Mouse (Mus musculus) cerebellum, postnatal 10 days (tissue): Measurements from ENCODE around the gene Serpina3k.
"Not testable (repeated sequence)": the region's sequence is repeated elsewhere in the genome, so short reads cannot be mapped to it uniquely, and the experiment has no call there.

Experiments
- DNase-seq, 2 experiments: peaks; one replicate each; pipeline ENCODE4 v3.0.0; 2021; ENCODE audit warnings: mixed read lengths in 2 of 2

Gene Serpina3k

DNA sequence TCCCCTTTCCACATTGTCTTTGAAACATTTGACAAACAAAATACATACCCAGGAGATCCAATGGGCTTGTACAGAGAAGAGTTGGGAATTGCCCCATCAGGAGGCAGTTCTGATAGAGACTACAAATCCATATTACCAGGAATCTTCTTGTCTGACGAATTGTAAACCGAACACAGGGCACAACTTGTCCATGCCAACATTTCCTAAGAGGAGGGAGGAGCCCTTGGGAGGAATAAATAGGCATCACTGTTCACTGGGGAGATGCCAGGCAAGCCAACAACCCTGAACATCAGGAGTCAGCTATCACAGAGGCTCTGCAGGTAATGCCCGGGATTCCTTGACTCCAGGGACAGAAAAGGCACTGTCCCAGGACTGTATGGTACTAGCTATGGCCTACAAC is at the start of gene Serpina3k, which contains the start of gene Serpina3m:
Serpina3k (plus strand) TSS at position 261 of the 400 bp plus-strand sequence.
Serpina3m (plus strand) TSS at position 261 of the 400 bp plus-strand sequence.
- not testable (repeated sequence) for DNase-seq

- DNase-seq, result no peak
These were observed 48.4 kb upstream of the Serpina3k start for GRCm38 (mm10) chr12:104289872-104290271.

DNA sequence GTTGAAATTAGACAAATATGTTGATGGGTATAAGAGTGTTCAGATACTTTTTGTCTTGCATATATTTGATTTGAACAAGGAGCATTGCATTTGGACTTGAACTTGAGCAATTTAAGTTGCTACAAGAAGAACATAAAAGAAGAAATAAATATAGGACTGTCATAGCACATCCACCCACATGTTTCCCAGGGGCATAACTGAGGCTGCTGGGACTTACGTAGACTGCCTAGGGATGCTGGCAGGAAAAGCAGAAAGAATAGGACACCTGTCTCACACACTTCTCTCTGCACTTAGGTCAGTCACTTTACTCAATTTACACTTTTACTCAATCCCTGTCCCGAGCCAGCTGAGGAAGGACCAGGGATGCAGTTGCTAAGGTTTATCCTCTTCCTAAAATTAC is 44.3 kb upstream of the Serpina3k start:
- no peak for DNase-seq

DNA sequence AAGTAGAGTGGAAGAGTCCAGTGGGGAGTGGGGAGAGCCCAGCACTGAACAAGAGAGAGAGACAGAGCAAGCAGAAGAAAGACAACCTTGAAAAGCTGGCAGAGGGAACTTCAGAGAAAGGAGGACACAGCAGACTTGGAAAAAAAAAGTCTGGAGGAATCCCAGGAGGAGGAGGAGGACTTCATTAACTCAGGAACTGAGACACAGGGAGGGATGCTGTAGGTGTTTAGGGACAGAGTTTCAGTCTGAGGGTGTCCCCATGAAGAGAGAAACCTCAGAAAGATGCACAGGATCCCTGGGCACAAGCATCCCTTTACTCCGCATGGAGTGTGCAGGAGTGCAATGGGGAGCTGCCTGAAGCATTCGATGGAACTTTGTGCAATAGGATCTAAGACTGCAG is 40.2 kb upstream of the Serpina3k start:
- no peak for DNase-seq

GRCm38 (mm10) chr12:104305991-104306390 is 32.3 kb upstream of the Serpina3k start:
- no peak for DNase-seq

DNA sequence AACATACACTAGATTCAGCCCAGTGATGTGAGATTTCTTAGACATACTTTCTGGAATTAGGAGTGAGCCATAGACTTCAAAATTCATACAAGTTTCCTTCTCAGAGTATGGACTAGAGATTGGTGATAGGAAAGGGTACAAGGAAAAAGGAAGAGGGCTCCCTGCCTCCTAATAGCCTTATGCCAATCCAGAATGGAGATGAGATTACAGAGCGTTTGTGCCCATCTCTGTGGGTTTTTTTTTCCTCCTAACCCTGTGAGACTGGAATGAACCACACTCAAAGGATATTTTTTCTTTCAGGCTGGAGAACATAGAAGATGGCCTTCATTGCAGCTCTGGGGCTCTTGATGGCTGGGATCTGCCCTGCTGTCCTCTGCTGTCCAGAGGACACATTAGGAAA is 24.0 kb upstream of the Serpina3k start, which contains the start of gene Serpina3j:
Serpina3j (plus strand) TSS at position 301 of the 400 bp plus-strand sequence.
- DNase-seq, result no peak

GRCm38 (mm10) chr12:104322454-104322853 is 15.8 kb upstream of the Serpina3k start:
- no peak for DNase-seq

- DNase-seq, result no peak
These were observed 6.6 kb upstream of the Serpina3k start for GRCm38 (mm10) chr12:104331701-104332100.

GRCm38 (mm10) chr12:104336873-104337272 is 1.4 kb upstream of the Serpina3k start:
- DNase-seq, result not testable (repeated sequence)

DNA sequence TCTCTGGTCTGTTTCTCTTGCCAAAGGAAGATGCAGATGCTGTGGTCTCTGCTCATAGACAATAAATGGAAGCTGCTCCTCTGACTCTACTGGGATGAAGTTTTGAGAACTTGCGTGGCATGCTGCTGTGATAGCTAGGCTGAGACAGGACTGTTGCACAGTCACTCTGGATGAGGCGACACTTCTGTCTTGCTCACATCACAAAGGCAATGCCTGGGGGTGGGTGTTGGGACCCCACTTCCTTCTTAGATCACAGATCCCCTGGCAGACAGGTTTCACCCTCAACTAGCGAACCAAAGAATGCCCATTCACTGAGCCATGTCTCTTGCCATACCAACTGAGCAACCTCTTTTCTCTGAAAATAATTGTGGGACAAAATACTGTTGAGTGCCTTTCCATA is 419 bp downstream of the Serpina3k start:
- no peak for DNase-seq

DNA sequence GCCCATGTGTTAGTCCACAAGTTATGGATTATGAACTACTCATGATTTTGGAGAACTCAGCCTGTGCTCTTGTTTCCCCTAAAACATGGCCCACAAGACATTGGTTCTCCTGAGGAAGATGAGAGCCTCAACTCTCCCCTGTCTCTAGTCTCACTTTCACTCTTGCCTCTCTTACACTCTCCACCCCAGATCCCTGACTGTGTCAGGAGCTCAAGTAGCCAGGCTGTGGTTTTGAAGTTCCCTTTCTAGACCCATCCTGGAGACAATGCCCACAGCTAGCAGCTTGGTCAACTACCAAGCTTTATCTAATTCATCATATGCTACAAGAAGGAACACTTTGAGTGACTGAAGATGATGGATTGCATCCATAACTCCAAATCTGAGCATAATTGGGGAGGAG is 4.2 kb downstream of the Serpina3k start:
- DNase-seq, result not testable (repeated sequence)

DNA sequence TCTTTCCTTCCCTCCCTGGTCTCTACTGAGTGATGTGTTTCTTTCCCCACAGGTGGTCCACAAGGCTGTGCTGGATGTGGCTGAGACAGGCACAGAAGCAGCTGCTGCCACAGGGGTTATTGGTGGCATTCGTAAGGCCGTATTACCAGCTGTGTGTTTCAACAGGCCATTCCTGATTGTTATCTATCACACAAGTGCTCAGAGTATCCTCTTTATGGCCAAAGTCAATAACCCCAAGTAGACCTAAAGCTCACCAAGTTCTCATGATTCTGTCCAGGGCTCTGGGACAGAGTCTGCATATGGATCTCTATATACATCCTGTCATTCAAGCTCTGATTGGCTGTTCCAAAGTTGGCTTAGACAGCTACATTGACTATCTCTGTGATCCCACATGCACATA is 6.9 kb downstream of the Serpina3k start:
- no peak for DNase-seq

GRCm38 (mm10) chr12:104345707-104346106 is 7.4 kb downstream of the Serpina3k start:
- DNase-seq, result no peak

- DNase-seq, result no peak
These were observed 8.8 kb downstream of the Serpina3k start for GRCm38 (mm10) chr12:104347091-104347490.

DNA sequence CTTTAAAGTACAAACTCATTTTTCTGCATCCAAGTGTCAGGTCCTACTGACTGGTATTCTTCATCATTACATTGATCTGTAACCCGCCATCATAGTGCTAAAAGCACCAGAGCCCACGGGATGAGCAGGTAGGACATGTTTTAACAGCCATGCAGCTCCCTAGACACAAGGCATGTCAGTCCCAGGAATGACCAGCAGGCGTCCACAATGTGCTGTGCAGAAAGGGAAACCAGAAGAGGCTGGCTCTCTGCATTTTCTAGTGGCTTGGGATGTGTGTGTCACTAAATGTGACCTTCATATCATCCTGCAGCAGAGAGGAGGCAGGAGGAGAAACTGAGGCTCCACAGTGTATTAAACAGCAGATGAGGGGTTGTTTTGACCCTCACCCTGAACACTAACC is 13.5 kb downstream of the Serpina3k start:
- DNase-seq, result peak; percentile 56 to 59

DNA sequence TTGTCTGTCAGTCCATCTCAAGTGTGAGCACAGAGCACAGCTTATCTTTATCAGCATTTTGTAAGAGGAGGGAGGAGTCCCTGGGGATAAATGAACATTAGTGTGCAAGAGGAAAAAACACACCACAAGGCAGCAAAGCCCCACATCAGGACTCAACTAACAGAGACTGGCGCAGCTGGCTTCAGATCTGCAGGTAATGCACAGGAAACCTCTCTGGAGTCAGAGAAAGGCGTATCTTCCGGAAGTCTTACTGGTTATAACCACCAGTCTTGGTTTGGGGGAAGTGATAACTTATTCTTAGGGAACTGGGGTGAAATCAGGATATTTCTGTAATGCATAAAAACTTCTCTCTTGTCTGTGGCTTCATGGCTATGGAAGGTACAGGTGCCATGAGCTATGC is 17.7 kb downstream of the Serpina3k start:
- DNase-seq, result no peak

- DNase-seq, result no peak
These were observed 31.7 kb downstream of the Serpina3k start for GRCm38 (mm10) chr12:104369986-104370385.

DNA sequence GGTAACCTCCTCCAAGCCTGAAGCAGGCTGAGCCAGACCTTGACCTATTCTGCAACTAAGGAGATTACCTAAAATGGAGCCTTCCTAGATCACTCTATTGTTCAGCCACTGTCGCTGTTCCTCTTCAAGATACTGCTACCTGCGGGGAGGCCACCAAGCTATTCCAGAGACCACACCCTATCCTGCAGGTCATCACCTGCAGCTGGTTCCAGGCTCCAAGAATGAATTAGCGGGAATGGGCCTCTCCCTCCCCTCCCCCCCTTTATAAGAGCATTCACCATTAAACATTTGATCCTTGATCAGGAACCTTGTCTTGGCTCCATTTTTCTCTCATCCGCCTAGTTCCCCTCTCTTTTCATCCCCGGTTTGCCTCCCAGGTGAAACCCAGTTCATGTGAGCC is 38.9 kb downstream of the Serpina3k start:
- DNase-seq, result not testable (repeated sequence)

GRCm38 (mm10) chr12:104378351-104378750 is 40.1 kb downstream of the Serpina3k start:
- DNase-seq, result not testable (repeated sequence)

DNA sequence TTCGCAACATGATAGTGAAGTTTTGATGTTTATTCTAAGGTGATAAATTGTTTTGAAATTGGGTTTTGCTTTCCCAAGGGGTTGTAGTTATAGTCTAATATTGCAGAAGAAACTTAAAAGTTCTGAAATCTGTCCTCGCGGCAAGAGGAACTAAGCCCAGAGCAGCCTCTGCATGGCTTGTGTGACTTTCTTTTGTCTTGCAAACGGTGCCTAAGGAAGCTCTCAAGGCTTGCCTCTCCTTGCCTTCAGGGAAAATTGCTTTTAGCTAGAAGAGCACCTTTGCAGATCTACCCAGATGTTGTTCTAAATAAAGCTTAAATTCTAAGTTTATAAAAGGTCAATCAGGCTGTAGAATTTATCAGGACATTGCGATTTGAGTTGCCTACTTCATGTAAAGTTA is 40.5 kb downstream of the Serpina3k start:
- not testable (repeated sequence) for DNase-seq

- no peak for DNase-seq
These were observed 41.6 kb downstream of the Serpina3k start for GRCm38 (mm10) chr12:104379856-104380255.

- DNase-seq, result not testable (repeated sequence)
These were observed 42.9 kb downstream of the Serpina3k start for GRCm38 (mm10) chr12:104381071-104381604.

DNA sequence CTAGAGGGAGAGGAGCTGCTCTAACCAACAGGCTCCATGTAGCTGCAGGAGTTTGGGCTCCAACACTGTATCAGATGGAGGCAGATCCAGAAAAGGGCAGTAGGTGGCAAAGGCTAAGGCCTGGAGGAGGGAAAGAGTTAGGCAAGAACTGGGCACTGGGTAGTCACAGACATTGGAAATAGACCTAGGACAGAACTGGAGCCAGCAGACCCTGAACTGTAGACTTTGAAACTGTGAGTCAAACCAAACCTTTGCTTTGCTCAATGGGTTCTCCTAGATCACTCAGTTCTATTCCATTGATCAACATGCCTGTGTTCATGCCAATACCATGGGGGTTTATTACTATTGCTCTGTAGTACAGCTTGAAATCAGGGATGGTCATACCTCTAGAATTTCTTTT is 47.7 kb downstream of the Serpina3k start:
- not testable (repeated sequence) for DNase-seq

DNA sequence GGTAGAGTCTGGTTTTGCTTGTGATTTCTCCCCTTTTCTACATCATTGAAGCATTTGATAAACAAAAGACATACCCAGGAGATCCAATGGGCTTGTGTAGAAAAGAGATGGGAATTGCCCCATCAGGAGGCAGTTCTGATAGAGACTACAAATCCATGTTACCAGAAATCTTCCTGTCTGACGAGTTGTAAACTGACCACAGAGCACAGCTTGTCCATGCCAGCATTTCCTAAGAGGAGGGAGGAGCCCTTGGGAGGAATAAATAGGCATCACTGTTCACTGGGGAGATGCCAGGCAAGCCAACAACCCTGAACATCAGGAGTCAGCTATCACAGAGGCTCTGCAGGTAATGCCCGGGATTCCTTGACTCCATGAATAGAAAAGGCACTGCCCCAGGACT is 48.6 kb downstream of the Serpina3k start:
- not testable (repeated sequence) for DNase-seq

DNA sequence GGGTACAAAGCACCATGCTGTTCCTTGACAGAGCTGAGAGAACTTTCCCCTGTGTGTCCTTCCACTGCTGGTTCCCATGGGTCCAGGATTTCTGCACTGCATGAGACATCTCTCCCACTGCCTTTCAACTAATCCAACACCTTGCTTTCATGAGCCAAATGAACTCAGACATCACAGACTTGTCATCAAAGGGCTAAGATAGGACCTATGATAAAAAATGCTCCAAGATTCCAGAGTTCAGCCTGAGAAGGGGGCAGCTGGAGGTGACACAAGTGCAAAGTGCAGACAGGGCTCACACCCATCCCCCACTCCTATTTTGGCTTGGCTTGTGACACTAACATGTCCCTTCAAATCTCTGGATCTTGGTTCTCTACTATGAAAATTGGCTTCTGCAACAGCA is 50.2 kb downstream of the Serpina3k start:
- no peak for DNase-seq
